Mouse (Mus musculus) layer of hippocampus, adult 8-10 months (tissue): ENCODE results near the gene Nmrk2. TPM values are rescaled to one million over a fixed set of nuclear protein-coding genes. Genes with fewer than 3 reads are reported as not detected.
"Not testable (repeated sequence)": the region's sequence is repeated elsewhere in the genome, so short reads cannot be mapped to it uniquely, and the experiment has no call there.

ENCODE experiments used
- DNase-seq, 2 experiments: peaks; one replicate each; pipeline ENCODE4 v3.0.0; 2022; ENCODE audit warnings: low spot score in 2 of 2
- total RNA-seq, 4 experiments: library from RNA; stranded (reverse); gene quantifications; 2 replicates each; pipeline ENCODE4 v1.2.4; 2022

The Nmrk2 gene
- total RNA-seq, 4 experiments from 2014 or later: 0.57 TPM; not detected in 3

GRCm38 (mm10) chr10:81217267-81217666, 15.4 kb upstream of the Nmrk2 start:
- not testable (repeated sequence) for DNase-seq

DNA sequence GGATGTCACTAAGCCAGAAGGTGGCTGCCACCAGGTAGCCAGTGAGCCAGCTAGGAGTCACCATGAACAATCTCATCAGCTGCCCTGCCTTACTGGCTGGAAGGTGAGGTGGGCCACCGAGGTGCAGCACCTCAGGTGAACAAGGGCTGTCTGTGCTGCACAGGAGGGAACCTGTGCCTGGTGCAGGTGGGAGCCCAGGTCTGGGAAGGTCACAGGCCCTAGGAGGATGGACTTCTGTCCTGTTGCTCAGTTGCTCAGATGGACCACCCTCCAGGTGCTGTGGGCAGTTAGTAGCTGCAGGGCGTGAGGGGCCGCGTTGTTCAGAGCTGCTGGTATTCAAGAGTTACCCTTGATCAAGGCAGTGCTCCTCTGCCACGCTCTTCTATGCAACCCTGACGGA, 15.0 kb upstream of the Nmrk2 start:
- no peak for DNase-seq

DNA sequence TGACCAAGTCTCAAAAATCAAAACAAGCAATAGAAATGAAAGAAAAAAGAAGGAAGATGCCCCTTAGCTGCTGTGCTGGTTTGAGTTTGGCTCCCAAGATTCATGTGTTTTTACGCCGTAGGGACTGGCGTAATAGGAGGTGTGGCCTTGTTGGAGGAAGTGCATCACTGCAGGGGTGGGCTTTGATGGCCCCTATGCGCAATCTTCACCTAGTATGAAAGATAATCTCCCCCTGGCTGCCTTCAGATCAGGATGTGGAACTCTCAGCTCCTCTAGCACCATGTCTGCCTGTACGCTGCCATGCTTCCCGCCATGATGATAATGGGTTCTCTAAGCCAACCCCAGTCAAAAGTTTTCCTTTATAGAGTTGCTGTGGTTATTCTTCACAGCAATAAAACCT, 14.4 kb upstream of the Nmrk2 start:
- DNase-seq: no peak

DNA sequence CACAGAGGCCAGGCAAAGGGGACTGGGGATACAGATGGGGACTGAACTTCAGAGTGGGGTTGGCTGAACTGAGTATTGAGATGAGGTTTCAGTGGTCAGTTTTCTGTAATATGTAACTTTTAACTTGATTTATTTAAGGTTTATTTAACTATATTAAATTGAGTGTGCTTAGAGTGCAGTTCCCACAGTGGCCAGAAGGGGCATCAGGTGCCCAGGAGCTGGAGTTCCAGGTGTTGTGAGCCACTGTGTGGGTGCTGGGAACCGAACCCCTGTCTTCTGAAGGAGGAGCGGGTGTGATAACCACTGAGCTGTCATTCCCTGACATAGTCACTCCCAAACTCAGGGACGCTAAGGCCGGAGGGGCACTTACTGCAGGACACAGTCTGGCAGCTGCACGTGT, 8.3 kb upstream of the Nmrk2 start:
- no peak for DNase-seq

GRCm38 (mm10) chr10:81204137-81204536, 2.3 kb upstream of the Nmrk2 start:
- DNase-seq: no peak

- DNase-seq: no peak
Observed at GRCm38 (mm10) chr10:81202978-81203720, 1.3 kb upstream of the Nmrk2 start.

DNA sequence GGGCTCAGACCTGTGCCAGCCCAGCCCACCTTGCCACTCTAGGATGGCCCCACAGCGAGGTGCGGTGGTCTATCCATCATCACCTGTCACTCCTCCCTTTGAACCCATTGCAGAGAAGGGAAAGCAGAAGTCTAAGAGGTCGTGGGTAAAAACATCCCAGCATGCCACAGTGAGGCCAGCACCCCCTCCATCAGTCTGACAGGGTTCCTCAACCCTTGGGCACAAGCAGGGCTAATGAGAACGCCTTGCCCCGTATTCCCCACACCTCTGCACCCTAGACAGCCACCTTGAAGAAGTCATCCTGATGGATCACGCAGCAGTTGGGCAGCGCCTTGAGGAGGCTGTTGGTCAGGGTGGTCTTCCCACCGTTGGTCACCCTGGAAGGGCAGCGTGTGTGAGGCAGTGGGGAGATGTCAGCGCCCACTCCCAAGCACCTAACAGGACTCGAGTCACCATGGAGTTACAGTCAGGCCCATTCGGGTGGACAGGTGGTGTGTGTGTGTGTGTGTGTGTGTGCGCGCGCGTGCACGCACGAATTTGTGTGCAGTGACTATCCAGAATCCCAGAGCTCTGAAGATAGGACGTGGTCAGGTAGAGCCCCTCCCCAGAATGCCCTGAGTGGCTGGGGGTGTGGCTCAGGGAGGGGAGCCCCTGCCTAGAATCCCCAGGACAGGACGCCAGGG, 1.1 kb downstream of the Nmrk2 start:
- no peak for DNase-seq

GRCm38 (mm10) chr10:81200141-81200540, 1.7 kb downstream of the Nmrk2 start:
- DNase-seq: no peak

GRCm38 (mm10) chr10:81198990-81199389, 2.9 kb downstream of the Nmrk2 start:
- no peak for DNase-seq

GRCm38 (mm10) chr10:81198230-81198629, 3.6 kb downstream of the Nmrk2 start:
- peak in 1 of 2 experiments; percentile 69 for DNase-seq

DNA sequence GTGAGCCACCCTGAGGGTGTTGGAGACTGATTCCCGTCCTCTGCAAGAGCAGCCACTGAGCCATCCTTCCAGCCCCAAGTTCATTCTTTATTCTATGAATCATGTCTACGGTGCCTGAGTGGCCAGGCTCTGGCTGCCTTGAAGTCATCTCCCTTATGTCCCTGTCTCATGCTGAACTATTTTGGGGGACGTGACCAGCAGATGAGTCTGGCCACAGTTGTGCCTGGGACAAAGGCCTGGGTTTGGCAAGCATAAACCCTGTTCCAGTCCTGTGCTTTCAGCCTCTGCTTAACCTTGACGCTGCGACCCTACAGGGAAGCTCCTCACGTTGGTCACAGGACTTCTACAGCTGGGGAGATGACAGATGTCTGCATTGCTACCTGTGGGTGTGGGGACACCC, 4.5 kb downstream of the Nmrk2 start:
- no peak for DNase-seq

GRCm38 (mm10) chr10:81196470-81197065, 5.3 kb downstream of the Nmrk2 start:
- no peak for DNase-seq

DNA sequence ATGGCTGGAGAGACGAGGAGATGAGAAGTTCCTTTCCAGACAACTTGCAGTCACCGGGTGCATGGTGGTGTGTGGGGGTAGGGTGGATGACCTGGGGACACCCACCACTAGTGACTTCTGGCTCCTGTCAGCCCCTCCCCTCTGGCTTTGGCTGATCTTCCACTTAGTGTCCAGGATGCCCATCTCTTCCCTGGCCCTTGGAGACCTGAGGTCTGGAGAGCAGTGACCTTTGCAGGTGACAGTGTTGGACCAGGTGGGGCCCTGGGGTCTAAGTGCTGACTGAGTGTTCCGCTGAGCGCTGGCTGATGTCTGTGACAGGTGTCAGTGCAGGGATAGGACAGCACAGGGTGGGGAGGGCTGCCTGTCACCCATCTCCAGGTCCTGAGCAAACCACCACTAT, 6.6 kb downstream of the Nmrk2 start:
- no peak for DNase-seq

DNA sequence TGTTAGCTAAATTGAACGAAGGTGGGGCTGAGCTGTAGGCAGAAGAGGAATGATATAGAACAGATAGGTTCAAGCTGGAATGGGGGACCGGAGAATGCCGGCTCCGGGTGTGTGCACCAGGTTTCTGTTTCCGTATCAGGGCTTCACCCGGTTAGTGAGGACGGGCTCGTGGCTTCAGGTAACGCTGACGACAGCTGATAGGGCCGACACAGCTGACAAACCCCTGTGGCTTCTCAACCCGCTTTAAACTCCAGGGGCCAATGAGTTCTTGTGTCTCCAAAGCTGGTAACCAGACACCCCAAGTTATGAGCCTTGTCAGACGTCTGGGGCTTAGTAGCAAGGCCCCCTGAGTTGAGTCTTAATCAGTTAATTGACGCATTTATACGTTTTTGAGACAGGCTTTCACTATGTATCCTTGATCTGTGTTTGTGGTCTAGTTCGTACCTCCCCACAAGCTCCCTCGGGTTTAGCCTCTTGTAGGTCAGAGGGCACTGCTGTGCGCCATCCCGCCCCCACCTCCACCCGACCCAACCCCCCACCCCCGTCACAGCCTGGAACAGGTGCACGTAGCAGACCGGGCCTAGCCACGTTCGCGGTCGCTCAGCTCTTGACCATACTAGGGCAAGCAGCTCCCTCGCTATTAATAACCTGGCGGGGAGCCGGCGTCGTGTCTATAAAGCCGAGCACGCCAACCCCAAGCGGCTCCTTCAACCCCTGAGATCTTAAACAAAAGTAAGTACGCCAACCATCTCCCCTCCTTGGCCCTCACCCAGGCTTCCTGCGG, 7.7 kb downstream of the Nmrk2 start:
- no peak for DNase-seq

GRCm38 (mm10) chr10:81192968-81193501, 8.8 kb downstream of the Nmrk2 start:
- DNase-seq: no peak

DNA sequence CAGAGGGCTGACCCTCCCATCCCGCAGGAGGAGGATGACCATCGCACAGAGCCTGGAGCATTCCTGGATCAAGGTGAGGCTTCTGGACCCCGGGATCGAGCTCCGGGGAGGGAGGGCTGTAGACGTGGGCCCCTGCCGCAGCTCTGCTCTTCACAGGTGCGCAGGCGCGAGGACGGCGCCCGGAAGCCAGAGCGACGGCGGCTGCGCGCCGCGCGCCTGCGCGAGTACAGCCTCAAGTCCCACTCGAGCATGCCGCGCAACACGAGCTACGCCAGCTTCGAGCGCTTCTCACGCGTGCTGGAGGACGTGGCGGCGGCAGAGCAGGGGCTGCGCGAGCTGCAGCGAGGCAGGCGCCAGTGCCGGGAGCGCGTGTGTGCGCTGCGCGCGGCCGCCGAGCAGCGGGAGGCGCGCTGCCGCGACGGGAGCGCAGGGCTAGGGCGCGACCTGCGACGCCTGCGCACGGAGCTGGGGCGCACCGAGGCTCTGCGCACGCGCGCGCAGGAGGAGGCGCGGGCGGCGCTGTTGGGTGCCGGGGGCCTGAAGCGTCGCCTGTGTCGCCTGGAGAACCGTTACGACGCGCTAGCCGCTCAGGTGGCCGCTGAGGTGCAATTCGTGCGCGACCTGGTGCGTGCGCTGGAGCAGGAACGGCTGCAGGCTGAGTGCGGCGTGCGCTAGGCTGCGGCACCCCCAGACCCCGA, 9.4 kb downstream of the Nmrk2 start:
- peak; percentile 86 to 87 for DNase-seq

DNA sequence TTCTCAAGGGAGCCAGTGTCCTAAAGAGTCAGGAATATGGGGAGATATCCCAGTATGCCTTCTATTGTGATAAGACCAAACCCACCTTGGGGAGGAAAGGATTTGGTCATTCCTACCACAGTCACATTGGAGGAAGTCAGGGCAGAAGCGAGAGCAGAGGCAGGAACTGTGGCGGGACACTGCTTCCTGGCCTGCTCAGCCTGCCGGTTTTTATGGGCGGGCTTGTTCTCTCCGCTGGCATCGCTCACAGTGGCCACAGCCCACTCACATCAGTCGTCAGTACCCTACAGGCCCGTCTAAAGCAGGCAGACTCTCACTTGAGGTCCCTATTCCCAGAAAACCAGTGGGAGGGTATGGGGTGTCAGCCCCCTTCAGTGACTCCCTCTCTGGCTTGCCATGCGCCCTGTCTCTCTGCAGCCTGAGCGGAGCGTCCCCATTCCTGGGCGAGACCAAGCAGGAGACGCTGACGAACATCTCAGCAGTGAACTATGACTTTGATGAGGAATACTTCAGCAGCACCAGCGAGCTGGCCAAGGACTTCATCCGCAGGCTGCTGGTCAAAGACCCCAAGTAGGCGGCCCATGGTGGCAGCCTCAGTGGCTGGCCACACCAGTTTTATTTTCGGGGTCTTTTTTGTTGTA, 10.4 kb downstream of the Nmrk2 start:
- no peak for DNase-seq

DNA sequence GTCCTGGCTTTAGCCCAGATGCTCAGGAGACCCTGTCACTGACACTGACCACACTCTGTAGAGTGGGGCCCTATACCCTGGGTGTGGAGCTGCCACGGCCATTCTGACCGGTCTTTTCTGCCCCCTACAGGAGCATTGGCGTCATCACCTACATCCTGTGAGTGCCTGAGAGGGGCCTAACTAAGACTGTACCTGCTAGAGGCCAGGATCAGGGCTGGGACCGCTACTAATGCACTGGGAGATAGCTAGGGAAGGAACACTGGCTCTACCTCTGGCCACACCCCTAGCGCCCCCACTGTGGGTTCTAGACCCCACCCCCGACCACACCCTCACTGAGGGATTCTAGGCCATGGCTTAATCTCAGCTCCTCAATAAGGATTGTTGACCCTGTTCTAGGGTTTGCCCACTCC, 10.9 kb downstream of the Nmrk2 start:
- DNase-seq: no peak

GRCm38 (mm10) chr10:81190236-81190911, 11.5 kb downstream of the Nmrk2 start:
- DNase-seq: no peak

DNA sequence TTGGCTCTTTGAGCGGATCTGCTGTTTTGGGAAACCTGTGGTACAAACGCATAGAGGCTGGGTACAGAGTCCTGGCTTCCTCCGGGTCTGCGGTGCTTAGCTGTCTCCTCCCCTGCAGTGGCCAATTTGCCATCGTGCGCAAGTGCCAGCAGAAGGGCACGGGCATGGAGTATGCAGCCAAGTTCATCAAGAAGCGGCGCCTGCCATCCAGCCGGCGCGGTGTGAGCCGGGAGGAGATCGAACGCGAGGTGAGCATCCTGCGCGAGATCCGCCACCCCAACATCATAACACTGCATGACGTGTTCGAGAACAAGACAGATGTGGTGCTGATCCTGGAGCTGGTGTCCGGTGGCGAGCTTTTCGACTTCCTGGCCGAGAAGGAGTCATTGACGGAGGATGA, 12.0 kb downstream of the Nmrk2 start:
- DNase-seq: no peak
